Mouse (Mus musculus) CH12.LX (cell line): ENCODE data around the gene Thumpd2. TPM values are rescaled to one million over a fixed set of nuclear protein-coding genes. Genes with fewer than 3 reads are reported as not detected.

Experiments
- DNase-seq: peaks from one replicate; pipeline ENCODE4 v3.0.0-alpha.2; 2013; ENCODE audit errors: extremely low read depth
- H3K27ac ChIP-seq: 2 replicates; pipeline ENCODE4 v1.5.1; 2012; ENCODE audit warnings: low read depth, mild to moderate bottlenecking, control low read depth, moderate library complexity; ENCODE audit not compliant: insufficient read depth
- H3K27me3 ChIP-seq: replicated peaks from 2 replicates; pipeline ENCODE3; 2012; ENCODE audit warnings: inconsistent platforms
- H3K36me3 ChIP-seq, 2 experiments: replicated peaks in 1 of 2; 2 replicates each; pipeline versions ENCODE3 to v1.6.1; 2012; ENCODE audit warnings: inconsistent platforms in 1 of 2, low read length in 1 of 2, mild to moderate bottlenecking in 1 of 2, mixed read lengths in 1 of 2, moderate library complexity in 1 of 2; ENCODE audit not compliant: control insufficient read depth in 1 of 2, insufficient read depth in 1 of 2
- H3K4me1 ChIP-seq, 2 experiments: 2 replicates each; pipeline ENCODE4 v1.6.1; 2012; ENCODE audit warnings: inconsistent platforms in 1 of 2, moderate library complexity in 1 of 2; ENCODE audit not compliant: insufficient read depth in 2 of 2, control insufficient read depth in 1 of 2
- H3K4me2 ChIP-seq: 2 replicates; pipeline ENCODE4 v1.6.1; 2012; ENCODE audit warnings: low read depth, mild to moderate bottlenecking, control low read depth; ENCODE audit not compliant: poor library complexity, insufficient read depth, severe bottlenecking
- H3K4me3 ChIP-seq, 3 experiments: fragments of 150-350 bp in 1 of 3; sonication (generic) in 1 of 3; replicated peaks in 1 of 3; 2 replicates each; pipeline versions ENCODE3 to v1.5.1; 2011 to 2012; ENCODE audit warnings: low read depth in 2 of 3, low read length in 2 of 3, mild to moderate bottlenecking in 2 of 3, moderate library complexity in 2 of 3, control low read depth in 1 of 3, improper control_type of control experiment in 1 of 3, inconsistent platforms in 1 of 3, mixed read lengths in 1 of 3; ENCODE audit not compliant: poor library complexity in 1 of 3
- H3K79me2 ChIP-seq: replicated peaks from 2 replicates; pipeline ENCODE4 v1.6.1; 2012; ENCODE audit warnings: mild to moderate bottlenecking, moderate library complexity; ENCODE audit not compliant: control insufficient read depth, poor library complexity, insufficient read depth, severe bottlenecking; ENCODE audit errors: extremely low read depth
- H3K9ac ChIP-seq: 2 replicates; pipeline ENCODE4 v1.6.1; 2012; ENCODE audit warnings: low read depth, mild to moderate bottlenecking, control low read depth, moderate library complexity; ENCODE audit not compliant: insufficient read depth
- H3K9me3 ChIP-seq: replicated peaks from 2 replicates; pipeline ENCODE3; 2012; ENCODE audit warnings: low read length, inconsistent platforms, mixed read lengths
- BHLHE40 ChIP-seq: IDR thresholded peaks from 2 replicates; pipeline ENCODE4 v1.6.1; 2011; ENCODE audit warnings: mild to moderate bottlenecking, low read depth, low read length, improper control_type of control experiment
- CHD1 ChIP-seq: IDR thresholded peaks from 2 replicates; pipeline ENCODE4 v1.6.1; 2012; ENCODE audit warnings: low read depth, low read length, improper control_type of control experiment, inconsistent platforms
- CHD2 ChIP-seq: IDR thresholded peaks from 2 replicates; pipeline ENCODE4 v1.6.1; 2011; ENCODE audit warnings: low read length, improper control_type of control experiment
- ELF1 ChIP-seq: IDR thresholded peaks from 2 replicates; pipeline ENCODE4 v1.6.1; 2014; ENCODE audit warnings: low read depth, mild to moderate bottlenecking, inconsistent platforms, low read length, improper control_type of control experiment
- EP300 ChIP-seq: IDR thresholded peaks from 2 replicates; pipeline ENCODE4 v1.6.1; 2011; ENCODE audit warnings: low read length, improper control_type of control experiment
- GABPA ChIP-seq: IDR thresholded peaks from 2 replicates; pipeline ENCODE4 v1.6.1; 2012; ENCODE audit warnings: low read depth, low read length, improper control_type of control experiment, inconsistent platforms; ENCODE audit not compliant: insufficient replicate concordance
- HCFC1 ChIP-seq: IDR thresholded peaks from 2 replicates; pipeline ENCODE4 v1.6.1; 2012; ENCODE audit warnings: low read depth, mild to moderate bottlenecking, inconsistent platforms, low read length, improper control_type of control experiment
- JUN ChIP-seq: IDR thresholded peaks from 2 replicates; pipeline ENCODE4 v1.6.1; 2011; ENCODE audit warnings: low read depth, mild to moderate bottlenecking, low read length, improper control_type of control experiment, moderate library complexity; ENCODE audit not compliant: insufficient read depth
- MAX ChIP-seq: IDR thresholded peaks from 2 replicates; pipeline ENCODE4 v1.6.1; 2011; ENCODE audit warnings: low read length, improper control_type of control experiment
- MEF2A ChIP-seq: IDR thresholded peaks from 2 replicates; pipeline ENCODE4 v1.6.1; 2014; ENCODE audit warnings: low read depth, mild to moderate bottlenecking, inconsistent platforms, low read length, improper control_type of control experiment, borderline replicate concordance
- MXI1 ChIP-seq: IDR thresholded peaks from 2 replicates; pipeline ENCODE4 v1.6.1; 2011; ENCODE audit warnings: mild to moderate bottlenecking, low read depth, low read length, improper control_type of control experiment
- MYC ChIP-seq: IDR thresholded peaks from 2 replicates; pipeline ENCODE4 v1.6.1; 2011; ENCODE audit warnings: low read depth, mild to moderate bottlenecking, improper control_type of control experiment, low read length
- NELFE ChIP-seq: IDR thresholded peaks from 2 replicates; pipeline ENCODE4 v1.6.1; 2011; ENCODE audit warnings: low read depth, low read length, improper control_type of control experiment
- NRF1 ChIP-seq: IDR thresholded peaks from 2 replicates; pipeline ENCODE4 v1.6.1; 2014; ENCODE audit warnings: low read depth, mild to moderate bottlenecking, inconsistent platforms, low read length, improper control_type of control experiment, moderate library complexity
- PAX5 ChIP-seq: IDR thresholded peaks from 2 replicates; pipeline ENCODE4 v1.6.1; 2012; ENCODE audit warnings: low read length, inconsistent platforms, mixed read lengths
- POLR2AphosphoS2 ChIP-seq: IDR thresholded peaks from 2 replicates; pipeline ENCODE4 v1.6.1; 2011; ENCODE audit warnings: low read depth, low read length, improper control_type of control experiment
- SIN3A ChIP-seq: IDR thresholded peaks from 2 replicates; pipeline ENCODE4 v1.6.1; 2012; ENCODE audit warnings: low read length, improper control_type of control experiment, inconsistent platforms
- SMC3 ChIP-seq: IDR thresholded peaks from 2 replicates; pipeline ENCODE4 v1.6.1; 2011; ENCODE audit warnings: low read depth, low read length, improper control_type of control experiment
- TBP ChIP-seq: conservative IDR thresholded peaks from 2 replicates; pipeline ENCODE4 v1.6.1; 2011; ENCODE audit warnings: low read depth, low read length, improper control_type of control experiment
- TCF12 ChIP-seq: IDR thresholded peaks from 2 replicates; pipeline ENCODE4 v1.6.1; 2014; ENCODE audit warnings: low read depth, mild to moderate bottlenecking, inconsistent platforms, low read length, improper control_type of control experiment
- UBTF ChIP-seq: IDR thresholded peaks from 2 replicates; pipeline ENCODE4 v1.6.1; 2012; ENCODE audit warnings: low read depth, mild to moderate bottlenecking, inconsistent platforms, low read length, improper control_type of control experiment, moderate library complexity
- USF1 ChIP-seq: IDR thresholded peaks from 2 replicates; pipeline ENCODE4 v1.6.1; 2014; ENCODE audit warnings: low read depth, mild to moderate bottlenecking, inconsistent platforms, low read length, improper control_type of control experiment
- USF2 ChIP-seq: conservative IDR thresholded peaks from 2 replicates; pipeline ENCODE4 v1.6.1; 2011; ENCODE audit warnings: low read depth, low read length, improper control_type of control experiment
- ZC3H11A ChIP-seq: IDR thresholded peaks from 2 replicates; pipeline ENCODE4 v1.6.1; 2012; ENCODE audit warnings: low read depth, mild to moderate bottlenecking, inconsistent platforms, low read length, improper control_type of control experiment
- ZMIZ1 ChIP-seq: IDR thresholded peaks from 2 replicates; pipeline ENCODE4 v1.6.1; 2012; ENCODE audit warnings: low read depth, mild to moderate bottlenecking, inconsistent platforms, low read length, improper control_type of control experiment
- ZNF384 ChIP-seq: IDR thresholded peaks from 2 replicates; pipeline ENCODE4 v1.6.1; 2012; ENCODE audit warnings: low read depth, low read length, improper control_type of control experiment, inconsistent platforms
- dilution Hi-C: fragments of 300-500 bp; cut with MboI; formaldehyde crosslinking; loops from 2 replicates; pipeline ENCODE4 v1.14.3; 2020; ENCODE audit warnings: low sequenced_read_pairs; ENCODE audit not compliant: extremely low pct_unique_long_range_greater_than_20kb, extremely low pct_ligation_motif_present
- in situ Hi-C: fragments of 300-500 bp; cut with MboI; formaldehyde crosslinking; loops from 3 replicates; pipeline ENCODE4 v1.14.3; 2019; ENCODE audit warnings: low sequenced_read_pairs, low pct_ligation_motif_present, low pct_unique_long_range_greater_than_20kb, mixed read lengths
- polyA plus RNA-seq: library from polyadenylated mRNA; unstranded; fragments of >175 nt; gene quantifications from 2 replicates; pipeline ENCODE4 v1.2.1, GENCODE M21; 2012; ENCODE audit warnings: low read depth; ENCODE audit not compliant: insufficient read length
- total RNA-seq, 2 experiments: library from RNA; depleted of rRNA; stranded (reverse); fragments of 300-350 nt in 1 of 2; fragments of >200 nt in 1 of 2; gene quantifications; 2 replicates each; pipeline ENCODE4 v1.2.3; 2012 to 2014

Gene Thumpd2
- total and polyA plus RNA-seq, 3 experiments = 5.4 to 9.0 (median 7.6) TPM

- dilution Hi-C loops (no loop called here), in situ Hi-C loops (loop anchor here (25.0 kb wide), 1 partner anchor 345 kb away; no protein-coding TSS in a partner anchor)
- Histone ChIP-seq H3K9me3 (no peaks in the 10 kb centered on the region), H3K79me2 (no peaks in the 10 kb centered on the region), H3K36me3 (no peaks in the 10 kb centered on the region), H3K27me3 (no peaks in the 10 kb centered on the region), H3K4me1 (no peaks in the 10 kb centered on the region), H3K4me3 (no peak overlapping the region), H3K9ac (no peak overlapping the region), H3K4me2 (no peak overlapping the region), H3K27ac (no peak overlapping the region)
- no peak for TF ChIP-seq MYC
- TF ChIP-seq ELF1 = no peak
- no peak for TF ChIP-seq MAX
- no peak for TF ChIP-seq JUN
- no peak for TF ChIP-seq CHD2
- TF ChIP-seq SMC3 = no peak
- TF ChIP-seq CHD1 = no peak
- TF ChIP-seq NRF1 = no peak
- no peak for TF ChIP-seq MXI1
- no peak for TF ChIP-seq UBTF
- no peak for TF ChIP-seq HCFC1
- no peak for TF ChIP-seq EP300
- no peak for TF ChIP-seq TBP
- DNase-seq = no peak
Observed at GRCm38 (mm10) chr17:80981721-80982411, 83.0 kb downstream of the Thumpd2 start.

- no peaks in the 10 kb centered on the region for H3K36me3 ChIP-seq
Observed at GRCm38 (mm10) chr17:80980096-80980495, 84.8 kb downstream of the Thumpd2 start.

More at GRCm38 (mm10) chr17:80980096-80980495, 84.8 kb downstream of the Thumpd2 start:
- dilution Hi-C loops (no loop called here), in situ Hi-C loops (loop anchor here (25.0 kb wide), 1 partner anchor 343 kb away; no protein-coding TSS in a partner anchor)
- no peak for DNase-seq
- no peak overlapping the region for H3K4me2 ChIP-seq
- H3K4me3 ChIP-seq = no peak overlapping the region
- no peaks in the 10 kb centered on the region for H3K4me1 ChIP-seq
- H3K79me2 ChIP-seq = no peaks in the 10 kb centered on the region
- no peak overlapping the region for H3K9ac ChIP-seq
- no peaks in the 10 kb centered on the region for H3K9me3 ChIP-seq
- TF ChIP-seq MEF2A (no peak), PAX5 (no peak), GABPA (no peak), ZMIZ1 (no peak), ZC3H11A (no peak), BHLHE40 (no peak), POLR2AphosphoS2 (no peak), MAX (no peak), NELFE (no peak), SMC3 (no peak), ZNF384 (no peak), USF2 (no peak), USF1 (no peak), TCF12 (no peak), UBTF (no peak), SIN3A (no peak), ELF1 (no peak)
- no peaks in the 10 kb centered on the region for H3K27me3 ChIP-seq
- H3K27ac ChIP-seq = no peak overlapping the region
